Mouse (Mus musculus) heart, postnatal 0 days (tissue): Measurements from ENCODE around the gene Glo1. TPM values are rescaled to one million over a fixed set of nuclear protein-coding genes. Genes with fewer than 3 reads are reported as not detected.

ENCODE experiments used
- ATAC-seq: fragments of 200-750 bp; cut with Nextera tagmentation; 2 replicates; pipeline ENCODE4 v1.8.0; 2017; ENCODE audit warnings: low read depth, moderate number of reproducible peaks, moderate library complexity; ENCODE audit not compliant: insufficient read depth
- DNase-seq: peaks from one replicate; pipeline ENCODE4 v3.0.0-alpha.2; 2016; ENCODE audit warnings: low spot score
- H3K27ac ChIP-seq: fragments of 300-500 bp; sonication (generic); 2 replicates; pipeline ENCODE4 v1.5.1; 2014; ENCODE audit warnings: low read depth, mild to moderate bottlenecking
- H3K27me3 ChIP-seq: fragments of 300-500 bp; sonication (generic); 2 replicates; pipeline ENCODE4 v1.6.1; 2014; ENCODE audit warnings: low read length, mixed read lengths; ENCODE audit not compliant: control insufficient read depth, insufficient read depth
- H3K36me3 ChIP-seq: fragments of 300-500 bp; sonication (generic); replicated peaks from 2 replicates; pipeline ENCODE4 v1.6.1; 2014; ENCODE audit warnings: low read length, mixed read lengths; ENCODE audit not compliant: control insufficient read depth, insufficient read depth
- H3K4me1 ChIP-seq: fragments of 300-500 bp; sonication (generic); 2 replicates; pipeline ENCODE4 v1.6.1; 2014; ENCODE audit warnings: antibody characterized with exemption; ENCODE audit not compliant: control insufficient read depth, insufficient read depth
- H3K4me2 ChIP-seq: fragments of 300-500 bp; sonication (generic); 2 replicates; pipeline ENCODE4 v1.6.1; 2014; ENCODE audit warnings: low read depth, mild to moderate bottlenecking, low read length, moderate library complexity
- H3K4me3 ChIP-seq: fragments of 300-500 bp; sonication (generic); 2 replicates; pipeline ENCODE4 v1.5.1; 2014; ENCODE audit warnings: low read depth, low read length
- H3K9ac ChIP-seq: fragments of 300-500 bp; sonication (generic); replicated peaks from 2 replicates; pipeline ENCODE4 v1.6.1; 2014; ENCODE audit warnings: low read depth, low read length, mixed read lengths
- H3K9me3 ChIP-seq: fragments of 300-500 bp; sonication (generic); replicated peaks from 2 replicates; pipeline ENCODE4 v1.6.1; 2016; ENCODE audit warnings: low read length; ENCODE audit not compliant: control insufficient read depth
- CTCF ChIP-seq: IDR thresholded peaks from 2 replicates; pipeline ENCODE4 v1.5.1; 2016; ENCODE audit warnings: antibody characterized with exemption, control low read depth, low read depth
- EP300 ChIP-seq: IDR thresholded peaks from 2 replicates; pipeline ENCODE4 v1.6.1; 2016; ENCODE audit warnings: antibody characterized with exemption, low read depth
- WGBS: fragments of 180-500 bp; shearing (Covaris S2); extraction: QIAGEN DNeasy Blood & Tissue Kit; methylation state at CpG from one replicate; pipeline ENCODE4 v1.1.7; 2014; 5-methylcytosine and 5-hydroxymethylcytosine counted together
- polyA plus RNA-seq: library from polyadenylated mRNA; unstranded; fragments of >200 nt; fragmentation: Nextera tagmentation; extraction: Ambion mirVana; gene quantifications from 2 replicates; pipeline ENCODE4 v1.2.1, GENCODE M21; 2015
- total RNA-seq: library from RNA; depleted of rRNA; stranded (reverse); fragments of >200 nt; gene quantifications from 2 replicates; pipeline ENCODE4 v1.2.3, GENCODE M21; 2014; ENCODE audit warnings: low replicate concordance

The Glo1 gene
- total and polyA plus RNA-seq, 2 experiments from 2014 or later = 143 to 184 TPM

DNA sequence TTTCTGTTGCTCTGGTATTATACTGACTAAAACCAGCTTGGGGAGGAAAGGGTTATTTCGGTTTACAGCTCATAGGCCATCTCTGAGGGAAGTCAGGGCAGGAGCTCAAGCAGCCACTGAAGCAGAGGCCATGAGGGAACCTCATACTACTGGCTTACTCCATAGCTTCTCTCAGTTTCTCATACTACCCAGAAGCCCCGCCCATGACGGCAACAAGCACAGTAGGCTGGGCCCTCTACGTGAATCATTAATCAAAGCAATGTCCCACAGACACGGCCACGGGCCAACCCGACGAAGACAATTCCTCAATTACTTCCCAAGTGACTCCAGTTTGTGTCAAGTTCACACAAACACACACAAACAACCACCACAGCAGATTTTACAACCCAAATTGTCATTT, 56.5 kb downstream of the Glo1 start:
- H3K9me3 ChIP-seq = no peaks in the 10 kb centered on the region
- no peaks in the 10 kb centered on the region for H3K27me3 ChIP-seq
- no peak overlapping the region for H3K27ac ChIP-seq
- no peak overlapping the region for H3K9ac ChIP-seq
- ATAC-seq (no peak), DNase-seq (no peak)
- WGBS = 67% methylated on average over 8 of the region's 8 CpGs
- no peak overlapping the region for H3K4me3 ChIP-seq
- no peaks in the 10 kb centered on the region for H3K36me3 ChIP-seq
- H3K4me1 ChIP-seq = peaks cover 23% of the 10 kb centered on the region; the same call in 1 of the 2 replicates
- no peak overlapping the region for H3K4me2 ChIP-seq
- TF ChIP-seq EP300 (no peak), CTCF (no peak)

DNA sequence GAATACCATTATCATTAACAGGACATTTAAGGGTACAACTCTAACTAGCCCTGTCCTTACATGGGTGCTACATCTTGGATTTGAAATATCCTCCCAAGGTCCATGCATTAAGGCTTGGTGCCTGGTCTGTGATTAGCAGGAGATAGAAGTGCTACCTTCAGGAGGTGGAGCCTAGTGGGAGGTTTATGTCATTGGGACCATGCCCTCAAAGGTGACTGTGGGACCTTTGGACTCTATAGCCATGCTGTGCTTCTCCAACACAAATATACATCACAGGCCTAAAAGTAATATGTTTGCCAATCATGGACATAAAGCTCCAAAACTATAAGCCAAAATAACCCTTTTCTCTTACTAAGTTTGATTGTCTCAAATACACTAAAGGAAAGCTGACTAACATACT, 58.2 kb downstream of the Glo1 start:
- ATAC-seq (no peak), DNase-seq (no peak)
- Histone ChIP-seq H3K27me3 (no peaks in the 10 kb centered on the region), H3K4me1 (peaks cover 16% of the 10 kb centered on the region; the same call in 1 of the 2 replicates), H3K9ac (no peak overlapping the region), H3K27ac (no peak overlapping the region), H3K4me2 (no peak overlapping the region), H3K9me3 (no peaks in the 10 kb centered on the region), H3K36me3 (no peaks in the 10 kb centered on the region), H3K4me3 (no peak overlapping the region)
- TF ChIP-seq CTCF = no peak
- no peak for TF ChIP-seq EP300

- Histone ChIP-seq H3K27me3 (no peaks in the 10 kb centered on the region), H3K36me3 (no peaks in the 10 kb centered on the region), H3K9me3 (no peaks in the 10 kb centered on the region), H3K4me3 (no peak overlapping the region), H3K27ac (no peak overlapping the region), H3K9ac (no peak overlapping the region), H3K4me2 (no peak overlapping the region), H3K4me1 (peaks cover 7% of the 10 kb centered on the region; the same call in 1 of the 2 replicates)
- TF ChIP-seq EP300 (no peak), CTCF (no peak)
- WGBS = 53% methylated on average over 7 of the region's 7 CpGs
- DNase-seq = no peak
- ATAC-seq = no peak
These were observed 61.7 kb downstream of the Glo1 start for GRCm38 (mm10) chr17:30564971-30565370.

DNA sequence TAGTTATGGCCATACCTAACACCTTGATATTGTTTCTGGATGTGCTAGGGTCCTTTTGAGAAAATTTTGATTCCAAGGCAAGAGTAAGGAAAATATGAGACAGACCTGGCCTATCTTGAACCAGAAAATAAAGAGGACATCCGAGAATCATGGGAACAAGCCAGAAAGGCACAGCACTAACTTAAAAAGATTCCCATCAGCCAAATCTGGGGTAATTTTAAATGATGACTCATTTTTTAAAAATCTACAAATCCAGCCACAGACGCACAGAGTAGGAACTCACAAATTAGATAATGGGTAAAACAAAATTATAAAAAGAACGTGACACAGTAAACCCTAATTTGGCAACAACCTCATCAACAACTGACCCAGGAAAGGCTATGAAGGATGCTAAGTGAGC, 62.3 kb downstream of the Glo1 start:
- no peak overlapping the region for H3K4me2 ChIP-seq
- TF ChIP-seq EP300 (no peak), CTCF (no peak)
- no peak overlapping the region for H3K9ac ChIP-seq
- H3K27ac ChIP-seq = no peak overlapping the region
- no peaks in the 10 kb centered on the region for H3K36me3 ChIP-seq
- ATAC-seq (no peak), DNase-seq (no peak)
- 57% methylated on average over 3 of the region's 3 CpGs for WGBS
- H3K9me3 ChIP-seq = no peaks in the 10 kb centered on the region
- H3K4me1 ChIP-seq = 0 out of 2 replicates have a peak, but pooled peaks cover 7% of the 10 kb centered on the region
- H3K27me3 ChIP-seq = no peaks in the 10 kb centered on the region
- no peak overlapping the region for H3K4me3 ChIP-seq

DNA sequence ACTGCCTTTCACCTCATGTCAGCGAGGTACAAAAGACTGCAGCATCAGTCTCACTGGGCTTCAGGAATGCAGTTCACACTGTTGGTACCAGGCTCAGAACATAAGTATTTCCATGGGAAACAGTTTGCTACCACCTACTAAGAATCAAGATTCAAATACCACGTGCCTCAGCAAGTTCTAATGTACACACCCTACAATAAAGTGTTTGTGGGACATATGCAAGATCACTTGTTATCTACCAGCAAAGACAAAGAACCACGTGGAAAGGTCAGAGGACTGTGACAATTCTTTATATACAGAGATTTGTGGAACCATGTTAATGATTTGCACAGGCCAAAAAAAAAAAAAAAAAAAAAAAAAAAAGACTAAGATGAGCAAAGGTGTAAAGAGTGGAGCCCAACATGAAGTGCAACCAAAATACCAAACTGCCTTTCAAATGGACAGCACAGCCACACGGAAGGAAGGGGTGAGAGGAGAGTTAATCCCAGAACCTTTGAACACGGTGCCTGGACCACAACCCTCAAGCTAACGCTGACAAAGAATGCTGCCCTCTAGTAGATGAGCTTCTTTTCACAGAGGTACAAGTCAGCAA, 63.1 kb downstream of the Glo1 start:
- ATAC-seq (no peak), DNase-seq (no peak)
- H3K4me1 ChIP-seq = 0 out of 2 replicates have a peak, but pooled peaks cover 7% of the 10 kb centered on the region
- WGBS = 59% methylated on average over 6 of the region's 6 CpGs
- no peaks in the 10 kb centered on the region for H3K27me3 ChIP-seq
- no peak overlapping the region for H3K9ac ChIP-seq
- TF ChIP-seq EP300 = no peak
- TF ChIP-seq CTCF = no peak
- no peak overlapping the region for H3K4me2 ChIP-seq
- H3K36me3 ChIP-seq = no peaks in the 10 kb centered on the region
- H3K4me3 ChIP-seq = no peak overlapping the region
- no peaks in the 10 kb centered on the region for H3K9me3 ChIP-seq
- no peak overlapping the region for H3K27ac ChIP-seq

DNA sequence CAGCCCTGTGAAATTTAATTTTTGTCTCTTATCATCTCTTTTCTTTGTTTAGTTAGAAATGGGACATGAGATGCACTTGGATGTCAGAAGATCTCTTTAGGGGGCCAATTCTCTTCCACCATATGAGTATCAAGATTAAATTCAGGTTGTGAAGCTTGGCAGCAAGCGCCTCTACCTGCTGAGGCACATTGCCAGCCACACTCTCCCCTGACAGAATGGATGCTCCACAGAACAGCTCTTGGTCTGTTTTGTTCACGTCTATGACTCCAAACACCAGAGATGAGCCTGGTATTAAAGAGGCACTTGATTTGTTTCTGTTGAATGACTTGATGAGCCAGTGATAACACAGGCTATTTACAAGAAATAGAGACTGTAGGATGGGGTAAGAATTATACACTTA, 63.9 kb downstream of the Glo1 start:
- TF ChIP-seq EP300 (no peak), CTCF (no peak)
- no peak for ATAC-seq

More for the DNA sequence above, 63.9 kb downstream of the Glo1 start:
- no peak overlapping the region for H3K9ac ChIP-seq
- DNase-seq = no peak
- H3K27me3 ChIP-seq = no peaks in the 10 kb centered on the region
- 0 out of 2 replicates have a peak, but pooled peaks cover 7% of the 10 kb centered on the region for H3K4me1 ChIP-seq
- H3K27ac ChIP-seq = no peak overlapping the region
- no peaks in the 10 kb centered on the region for H3K9me3 ChIP-seq
- no peak overlapping the region for H3K4me2 ChIP-seq
- H3K4me3 ChIP-seq = no peak overlapping the region
- 77% methylated on average over 2 of the region's 2 CpGs for WGBS
- no peaks in the 10 kb centered on the region for H3K36me3 ChIP-seq
